Mouse (Mus musculus): ENCODE data around the gene Olfr855. TPM values are rescaled to one million over a fixed set of nuclear protein-coding genes. Genes with fewer than 3 reads are reported as not detected.
A peak's percentile ranks its signal among the peaks of the same experiment; 100 is the strongest.

The Olfr855 gene
- not detected for total RNA-seq (2021)

DNA sequence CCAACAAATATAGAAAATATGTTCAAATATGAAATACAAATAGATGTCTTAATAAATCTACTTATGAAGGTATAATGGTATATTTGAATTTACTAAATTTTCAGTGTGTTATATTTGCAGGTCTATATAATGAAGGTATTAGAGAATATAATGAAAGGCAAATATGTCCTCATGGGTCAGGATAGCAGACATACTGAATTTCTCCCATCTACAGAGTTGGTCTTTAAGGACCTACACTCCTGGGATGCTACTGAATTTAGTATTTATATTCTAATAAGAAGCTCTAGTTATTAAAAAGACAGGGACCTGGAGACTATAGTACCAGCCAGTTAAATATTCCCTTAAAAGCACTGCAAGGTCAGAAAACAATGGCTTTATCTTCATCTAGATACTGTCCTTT, at the start of gene Olfr855:
Gene Olfr855, plus strand, starts transcription at position 301 of the 400 bp plus-strand sequence.
- intact Hi-C loops (cut with DNase I): no loop called here
- DNase-seq: no peak

DNA sequence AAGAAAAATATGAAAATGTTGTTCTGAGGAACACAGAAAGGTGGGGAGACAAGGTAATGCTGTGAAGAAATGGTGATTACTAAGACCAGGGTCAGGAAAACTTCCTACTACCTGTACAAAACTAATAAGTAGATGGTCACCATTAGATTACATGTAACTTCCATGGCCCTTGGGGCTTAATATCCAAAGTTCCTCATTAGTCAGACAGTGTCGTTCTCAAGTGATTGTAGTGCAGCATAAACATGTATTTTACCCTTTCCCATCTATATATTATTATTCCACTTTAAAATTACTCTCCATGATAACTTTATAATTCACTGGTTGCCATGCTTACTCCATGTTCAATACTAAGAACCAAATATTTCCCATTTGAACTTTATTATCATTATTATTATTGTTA, 41.4 kb upstream of the Olfr855 start, which contains the start of gene Olfr853:
Gene Olfr853, minus strand, starts transcription at position 101 of the 400 bp plus-strand sequence.
- intact Hi-C loops (cut with DNase I): no loop called here
- no peak for DNase-seq

DNA sequence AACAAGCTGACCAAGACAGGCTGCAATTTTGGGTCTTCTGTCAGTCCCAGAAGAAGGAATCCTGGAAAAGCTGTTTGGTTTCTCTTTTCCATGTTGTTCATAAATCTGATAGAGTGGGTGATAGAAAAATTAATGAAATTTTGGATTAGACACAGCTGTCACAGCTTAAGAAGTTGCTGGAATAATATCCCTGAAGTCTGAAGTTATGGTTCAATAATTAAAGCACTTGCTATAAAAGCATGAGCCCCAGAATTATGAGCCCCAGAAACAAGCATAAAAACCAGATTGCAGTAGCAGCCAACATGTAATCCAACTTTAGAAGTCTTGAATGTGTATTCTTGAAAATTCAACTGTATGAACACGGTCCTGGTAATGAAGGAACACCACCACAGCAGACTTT, 15.1 kb upstream of the Olfr855 start, which contains the start of gene Olfr854:
Gene Olfr854, minus strand, starts transcription at position 101 of the 400 bp plus-strand sequence.
- no peak for DNase-seq
- intact Hi-C loops (cut with DNase I): no loop called here

DNA sequence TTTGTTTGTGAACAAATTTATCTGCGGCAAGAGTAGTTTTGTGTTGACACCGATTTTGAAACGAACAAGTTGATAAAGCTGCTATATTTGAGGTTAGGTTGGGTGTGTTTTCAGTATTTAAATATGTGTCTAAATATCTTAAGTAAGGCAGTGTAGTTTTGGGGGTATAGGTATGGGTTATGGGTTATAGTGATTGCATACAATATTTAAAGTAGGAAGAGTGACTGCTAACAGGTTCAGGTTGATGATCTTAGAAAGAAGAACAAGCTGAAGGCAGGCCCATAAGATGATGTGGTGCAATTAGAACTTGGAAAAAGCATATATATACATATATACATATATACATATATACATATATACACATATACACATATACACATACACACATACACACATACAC, 38.9 kb downstream of the Olfr855 start:
- no peak for DNase-seq
- intact Hi-C loops (cut with DNase I): loop anchor here (10.0 kb wide), 2 partner anchors 1024 to 1326 kb away; partner anchors contain the start of genes Chordc1, Fbxl12 and Ubl5

DNA sequence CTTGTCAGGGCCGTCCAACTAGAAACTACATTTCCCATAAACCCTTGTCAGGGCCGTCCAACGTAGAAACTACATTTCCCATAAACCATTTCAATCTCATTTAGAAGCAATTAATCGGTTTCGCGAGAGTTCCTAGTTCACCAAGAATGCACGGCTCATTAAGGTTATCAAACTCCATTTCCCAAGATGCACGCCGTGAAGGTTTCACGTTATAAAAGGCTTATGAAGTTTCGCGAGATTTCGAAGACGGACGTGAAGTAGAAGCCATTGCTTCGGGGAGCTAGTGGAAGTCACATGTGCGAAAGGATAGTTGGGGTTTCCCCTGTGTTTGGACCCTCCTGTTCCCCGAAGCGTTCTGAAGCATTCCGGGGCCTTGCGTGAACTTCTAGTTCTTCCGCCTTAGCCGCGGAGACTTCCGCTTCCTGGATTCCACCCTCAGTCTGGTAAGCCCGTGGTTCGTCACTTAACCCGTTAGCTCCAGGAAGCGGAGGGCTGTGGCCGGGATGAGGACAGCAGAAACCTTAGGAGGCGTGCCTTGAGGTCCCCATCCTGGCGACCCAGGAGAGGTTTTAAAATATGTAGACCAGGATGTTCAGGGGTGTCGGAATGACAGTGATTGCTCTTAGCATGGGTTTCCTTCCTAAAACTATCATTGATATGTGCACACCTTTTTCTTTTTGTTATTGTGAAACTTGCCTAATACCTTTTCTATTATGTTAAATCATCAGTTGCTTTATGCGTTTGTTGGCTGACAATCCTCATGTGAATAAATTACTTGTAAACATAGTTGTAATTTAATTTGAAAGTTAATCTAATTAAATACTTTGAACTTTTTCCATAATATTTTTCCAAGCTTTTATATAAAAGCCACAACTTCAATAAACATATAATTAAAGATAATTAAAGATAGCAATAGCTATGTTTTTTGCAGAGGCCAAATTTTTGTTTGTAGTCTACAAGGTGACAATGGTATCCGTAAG, 39.7 kb downstream of the Olfr855 start, which contains the start of gene Zfp317:
Gene Zfp317, plus strand, starts transcription at position 260 of the 980 bp plus-strand sequence.
- intact Hi-C loops (cut with DNase I): loop anchor here (10.0 kb wide), 2 partner anchors 1023 to 1327 kb away; partner anchors contain the start of genes Chordc1, Fbxl12 and Ubl5

DNA sequence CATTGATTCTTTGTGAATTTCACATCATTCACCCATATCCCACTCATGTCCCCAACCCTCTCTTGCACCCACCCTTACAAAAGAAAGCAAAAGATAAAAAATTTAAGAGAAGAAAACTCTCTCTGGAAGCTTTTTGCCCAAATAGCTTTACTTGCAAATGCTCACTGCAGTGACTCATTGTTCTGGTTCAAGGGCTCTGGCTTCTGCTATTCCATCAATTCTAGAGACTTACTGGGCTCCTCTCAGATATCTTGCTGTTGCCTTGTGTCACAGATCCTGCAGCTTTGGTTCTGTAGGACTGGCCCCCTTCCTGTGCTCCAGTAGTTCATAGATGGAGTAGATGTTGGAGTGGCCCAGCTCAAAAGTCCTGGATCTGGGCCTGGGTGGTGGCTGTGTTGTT, 47.2 kb downstream of the Olfr855 start:
- intact Hi-C loops (cut with DNase I): loop anchor here (10.0 kb wide), 2 partner anchors 1015 to 1335 kb away; partner anchors contain the start of genes Chordc1, Fbxl12 and Ubl5
- DNase-seq: no peak

More for the DNA sequence above, 39.7 kb downstream of the Olfr855 start, which contains the start of gene Zfp317:
- peak; percentile 94 for DNase-seq

Other genes with a start within 250 kb of the Olfr855 start
- not detected for gene Olfr845, start 246.2 kb upstream of the Olfr855 start, total RNA-seq (2021)
- gene Olfr846, start 218.6 kb upstream of the Olfr855 start, total RNA-seq (2021): not detected
- gene Olfr847, start 203.9 kb upstream of the Olfr855 start, total RNA-seq (2021): not detected
- gene Olfr849, start 142.4 kb upstream of the Olfr855 start, total RNA-seq (2021): not detected
- gene Olfr850, start 104.4 kb upstream of the Olfr855 start, total RNA-seq (2021): not detected
- not detected for gene Olfr851, start 89.3 kb upstream of the Olfr855 start, total RNA-seq (2021)
- gene Olfr853, start 41.5 kb upstream of the Olfr855 start, total RNA-seq (2021): not detected
- gene Olfr854, start 15.2 kb upstream of the Olfr855 start, total RNA-seq (2021): not detected
- gene Zfp317, start 39.5 kb downstream of the Olfr855 start, total RNA-seq (2021): 10 to 100 TPM; 13.8 to 15.4 TPM
- not detected for gene Olfr857, start 126.8 kb downstream of the Olfr855 start, total RNA-seq (2021)
- not detected for gene Olfr58, start 197.7 kb downstream of the Olfr855 start, total RNA-seq (2021)
- not detected for gene Olfr859, start 222.3 kb downstream of the Olfr855 start, total RNA-seq (2021)